Mouse (Mus musculus) right cerebral cortex, postnatal 10 days (tissue): ENCODE measurements at regions not wholly inside any gene's neighbourhood (a gene's known extent, or its start where the extent isn't known, plus 50 kb on each side); places are given as distances from the start of the nearest gene placed in this dataset.

ENCODE experiments used
- DNase-seq, 2 experiments: peaks; one replicate each; pipeline ENCODE4 v3.0.0; 2021; ENCODE audit warnings: low spot score in 2 of 2

DNA sequence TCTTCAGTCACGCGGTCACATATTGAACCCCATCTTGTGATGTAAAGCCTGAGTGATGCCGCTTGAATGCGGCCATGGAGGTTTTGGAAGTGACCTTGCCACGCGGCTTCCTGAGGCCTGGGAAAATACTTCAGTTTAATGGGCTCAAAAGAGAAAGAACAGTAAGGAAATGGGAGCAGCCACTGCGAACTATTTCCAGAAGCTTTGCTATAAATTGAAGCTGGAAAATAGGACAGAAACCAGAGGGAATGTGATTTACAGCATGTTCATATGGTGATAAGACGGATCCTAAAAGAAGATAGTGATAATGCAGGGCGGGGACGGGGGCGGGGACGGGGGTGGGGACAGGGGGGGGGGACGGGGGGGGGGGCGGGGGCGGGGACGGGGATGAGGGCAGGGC lies 52.7 kb upstream of the Trpc4 start:
- DNase-seq, result peak in 1 of 2 experiments; percentile 34

DNA sequence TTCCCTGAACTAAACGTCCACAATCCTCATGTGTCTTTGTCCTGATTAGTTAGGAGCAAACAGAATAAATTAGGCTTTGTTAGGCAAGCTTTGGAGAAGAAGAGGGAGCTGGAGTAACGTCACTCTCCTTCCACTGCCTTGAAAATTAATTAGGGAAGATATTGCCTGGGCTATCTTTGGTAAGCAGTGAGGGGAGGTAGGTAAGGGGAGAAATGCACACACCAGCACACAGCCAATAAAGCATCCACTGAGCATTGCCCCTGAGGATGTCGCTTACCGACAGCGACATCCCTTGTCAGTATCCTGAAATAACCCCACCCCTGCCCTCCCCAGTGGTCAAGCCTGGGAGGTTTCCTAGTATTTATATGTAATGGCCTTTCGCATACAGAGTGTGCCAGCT lies 72.2 kb upstream of the Trpc4 start:
- DNase-seq, result no peak

- DNase-seq, result no peak
Measured at GRCm38 (mm10) chr3:54076461-54076860, 79.4 kb upstream of the Trpc4 start.

- no peak for DNase-seq
Measured at GRCm38 (mm10) chr3:54060653-54061052, 95.2 kb upstream of the Trpc4 start.

DNA sequence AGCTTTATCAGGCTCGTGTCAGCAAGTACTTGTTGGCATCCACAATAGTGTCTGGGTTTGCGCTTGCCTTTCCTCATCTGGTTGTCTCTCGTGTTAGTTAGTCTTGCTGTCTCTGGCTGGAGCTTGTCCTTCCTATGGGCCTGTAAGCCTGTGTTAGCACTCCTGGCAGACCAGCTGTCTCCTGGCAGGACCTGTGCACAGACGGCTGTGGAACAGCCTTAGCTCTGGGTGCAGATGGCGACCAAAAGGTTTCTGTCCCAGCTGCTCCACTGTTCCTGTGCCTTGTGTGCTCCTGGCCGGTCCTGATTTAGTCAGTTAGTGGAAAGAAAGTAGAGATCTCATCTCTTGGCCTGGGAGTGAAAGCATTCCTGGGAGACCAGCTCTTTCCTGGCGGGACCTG lies 101.5 kb upstream of the Trpc4 start:
- DNase-seq, result no peak

GRCm38 (mm10) chr3:54049370-54049769 lies 106.5 kb upstream of the Trpc4 start:
- peak; percentile 74 to 84 for DNase-seq

- DNase-seq, result no peak
Measured at GRCm38 (mm10) chr3:54048091-54048670, 107.7 kb upstream of the Trpc4 start.

DNA sequence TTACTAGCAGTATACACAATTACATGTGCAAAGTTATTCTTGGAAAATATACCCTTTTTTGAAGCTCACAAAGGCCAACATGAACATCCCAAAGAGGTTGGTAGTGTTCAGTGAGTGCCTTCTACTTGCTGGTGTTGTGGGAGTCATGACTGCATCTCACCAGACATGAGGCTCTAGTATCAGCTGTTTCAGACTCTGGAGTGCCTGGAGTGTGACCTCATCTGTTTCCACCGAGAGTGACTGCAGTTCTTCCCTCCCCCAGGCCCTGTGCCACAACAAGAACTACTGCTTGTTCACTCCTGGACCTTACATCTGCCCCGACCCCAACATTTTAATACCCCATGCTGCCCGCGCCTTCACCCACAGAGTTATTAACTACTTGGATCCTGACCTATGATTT lies 128.5 kb upstream of the Trpc4 start:
- no peak for DNase-seq

DNA sequence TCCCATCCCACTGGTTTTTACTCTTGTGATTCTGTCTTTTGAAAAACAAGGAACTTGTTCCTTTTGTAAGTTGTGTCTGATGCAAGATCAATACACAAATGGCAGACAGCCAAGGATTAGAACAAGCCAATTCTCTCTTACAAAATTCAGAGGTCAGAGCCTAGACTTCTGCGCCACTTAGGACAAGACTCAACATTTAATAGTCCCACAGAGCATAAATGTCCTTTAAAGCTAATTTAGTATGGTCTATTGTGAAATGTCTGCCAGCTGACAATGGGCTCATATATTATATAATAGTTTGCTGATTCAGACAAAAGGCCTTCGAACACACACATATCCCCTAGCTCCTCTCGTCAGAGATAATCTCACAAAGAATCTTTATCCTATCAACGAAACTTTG lies 135.6 kb upstream of the Trpc4 start:
- no peak for DNase-seq

DNA sequence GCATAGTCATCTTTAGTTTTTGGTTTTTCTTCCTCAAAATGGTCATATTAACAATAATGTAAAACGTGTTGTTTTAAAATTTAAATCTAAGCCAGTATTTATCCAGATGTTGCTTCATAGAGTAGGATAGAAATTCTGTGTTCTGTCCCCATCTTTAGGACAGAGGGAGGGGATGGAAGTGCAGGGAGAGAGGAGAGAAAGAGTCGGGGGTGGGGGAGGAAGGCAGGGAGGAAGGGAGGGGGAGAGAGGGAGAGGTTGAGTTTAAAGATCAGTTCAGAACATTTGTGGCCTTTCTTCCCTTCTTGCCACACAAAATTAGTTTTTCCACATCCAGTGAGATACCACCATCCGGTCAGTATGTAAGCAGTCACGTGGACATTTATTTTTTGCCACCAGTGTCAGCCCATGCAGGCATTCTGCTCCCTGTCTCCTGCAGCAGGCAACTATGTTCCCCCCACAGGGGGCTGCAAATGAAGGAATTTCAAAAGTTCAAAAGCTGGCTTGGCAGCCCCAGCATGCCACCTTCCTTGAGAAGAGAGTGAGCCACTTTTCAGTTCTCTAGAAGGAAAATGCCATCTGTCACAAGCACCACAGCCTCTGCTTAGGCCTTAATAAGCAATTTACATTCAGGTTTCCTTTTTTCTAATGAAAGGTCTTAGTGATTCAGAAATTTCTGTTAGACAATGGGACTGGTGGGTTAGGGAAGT lies 137.7 kb upstream of the Trpc4 start:
- no peak for DNase-seq

DNA sequence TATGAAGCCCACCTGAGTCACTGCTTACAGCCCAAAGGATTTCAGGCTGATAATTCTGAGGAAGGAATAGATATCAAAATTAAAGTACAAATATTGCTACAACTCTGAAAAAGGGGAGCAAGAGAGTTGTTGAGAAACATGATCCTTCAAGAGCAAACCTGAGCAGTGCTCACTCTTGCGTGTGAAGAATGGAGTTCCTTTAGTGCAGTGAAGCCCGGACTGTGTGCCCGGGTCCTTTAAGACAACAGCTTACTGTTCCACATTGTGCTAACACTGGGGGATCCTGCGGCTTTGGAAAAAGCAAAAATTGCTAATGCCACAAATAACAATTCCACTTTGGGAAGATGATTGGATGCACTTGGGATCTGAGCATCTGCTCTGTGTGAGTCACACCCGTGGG lies 139.0 kb upstream of the Trpc4 start:
- DNase-seq, result no peak

DNA sequence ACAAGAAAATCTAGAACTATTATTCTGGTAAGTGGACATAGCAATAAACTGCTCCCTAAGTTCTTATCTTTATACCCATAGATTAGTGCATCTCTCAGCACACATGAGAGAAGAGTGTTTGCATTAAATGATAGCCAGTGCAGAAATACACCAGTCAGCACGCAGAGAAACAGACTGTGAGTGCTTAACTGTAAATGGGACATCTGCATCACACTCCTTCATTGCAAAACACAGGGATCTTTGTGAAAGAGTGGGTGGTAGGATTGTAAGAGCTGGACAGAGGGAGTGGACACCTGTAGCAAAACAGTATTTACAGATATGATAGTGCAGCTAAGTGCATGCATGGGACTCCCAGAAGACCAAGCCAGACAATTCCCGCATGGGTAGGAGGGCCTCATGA lies 144.8 kb upstream of the Trpc4 start:
- DNase-seq, result no peak

GRCm38 (mm10) chr3:53992993-53993392 lies 129.4 kb upstream of the Ufm1 start:
- no peak for DNase-seq

DNA sequence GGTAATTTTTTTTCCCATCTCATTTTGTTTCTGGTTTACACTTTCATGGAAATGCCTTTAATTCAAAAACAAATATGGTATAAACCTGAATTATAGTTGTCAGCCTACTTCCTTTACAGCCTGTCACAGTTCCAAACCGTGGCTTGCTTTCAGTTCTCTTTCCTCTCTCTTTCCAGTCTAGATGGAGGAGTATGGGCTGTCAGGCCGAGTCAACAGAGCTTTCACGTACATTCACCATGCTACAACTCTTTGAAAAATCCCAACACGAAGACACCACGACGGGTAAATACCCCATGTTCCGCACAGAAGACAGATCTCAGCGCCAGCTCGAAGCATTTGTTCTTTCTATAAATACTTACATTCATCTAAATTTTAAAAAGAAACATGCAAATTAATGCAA lies 125.2 kb upstream of the Ufm1 start:
- DNase-seq, result peak; percentile 45 to 67

- DNase-seq, result peak in 1 of 2 experiments; percentile 39
Measured at GRCm38 (mm10) chr3:53988256-53988655, 124.6 kb upstream of the Ufm1 start.

DNA sequence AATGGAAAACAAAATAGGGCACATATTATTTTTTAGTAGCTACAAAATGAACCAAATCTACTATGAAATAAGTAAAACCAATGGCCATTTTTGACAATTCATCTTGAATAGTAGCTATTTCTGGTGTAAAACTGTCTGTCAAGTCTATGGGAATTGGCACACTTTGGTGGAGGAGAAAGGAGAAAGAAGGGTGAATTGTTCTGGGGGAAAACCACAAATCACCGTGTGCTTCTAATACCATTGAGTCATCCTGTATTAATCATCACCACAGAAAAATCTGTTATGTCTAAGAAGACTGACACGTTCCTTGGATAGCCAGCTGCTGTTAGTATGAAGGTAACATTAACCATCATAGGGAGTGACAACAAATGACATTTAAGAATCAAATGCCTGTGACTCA lies 123.7 kb upstream of the Ufm1 start:
- no peak for DNase-seq

DNA sequence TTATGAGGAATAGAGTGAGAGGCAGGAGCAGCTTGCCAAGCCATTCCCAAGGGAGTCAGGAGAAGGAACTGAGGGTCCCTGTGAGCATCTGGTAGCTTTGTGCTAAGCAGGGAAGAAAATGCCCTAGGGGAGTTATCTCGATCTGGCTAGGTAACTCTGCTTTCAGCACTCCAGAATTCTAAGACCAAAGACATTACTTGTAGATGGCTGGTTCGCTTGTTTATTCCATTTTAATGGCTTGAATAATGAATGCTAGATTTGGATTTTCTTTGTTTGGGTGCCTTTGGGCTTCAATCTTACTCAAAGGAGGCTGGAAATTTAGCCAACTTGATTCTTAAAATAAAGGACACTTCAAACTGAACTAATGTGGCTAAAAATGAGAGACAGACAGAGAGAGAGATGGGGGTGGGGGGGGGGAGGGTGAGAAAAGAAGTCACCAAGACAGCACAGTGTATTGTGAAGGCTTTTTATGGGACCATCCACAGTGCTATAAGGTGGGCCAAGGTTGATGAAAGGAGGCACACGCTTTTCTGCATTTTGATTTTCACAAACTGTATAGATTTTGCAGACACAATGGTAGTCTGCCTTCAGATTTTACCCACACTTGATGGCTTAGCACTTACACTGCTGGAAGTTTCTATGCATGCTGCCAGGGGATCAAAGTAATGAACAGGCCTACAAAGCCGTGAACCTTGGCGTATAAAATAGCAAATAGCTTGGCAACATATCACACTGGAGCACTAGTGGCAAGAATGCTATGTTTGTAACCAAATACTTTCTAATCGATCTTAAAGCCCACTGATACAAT lies 121.3 kb upstream of the Ufm1 start:
- no peak for DNase-seq

- peak in 1 of 2 experiments; percentile 3 for DNase-seq
Measured at GRCm38 (mm10) chr3:53982311-53982710, 118.7 kb upstream of the Ufm1 start.

DNA sequence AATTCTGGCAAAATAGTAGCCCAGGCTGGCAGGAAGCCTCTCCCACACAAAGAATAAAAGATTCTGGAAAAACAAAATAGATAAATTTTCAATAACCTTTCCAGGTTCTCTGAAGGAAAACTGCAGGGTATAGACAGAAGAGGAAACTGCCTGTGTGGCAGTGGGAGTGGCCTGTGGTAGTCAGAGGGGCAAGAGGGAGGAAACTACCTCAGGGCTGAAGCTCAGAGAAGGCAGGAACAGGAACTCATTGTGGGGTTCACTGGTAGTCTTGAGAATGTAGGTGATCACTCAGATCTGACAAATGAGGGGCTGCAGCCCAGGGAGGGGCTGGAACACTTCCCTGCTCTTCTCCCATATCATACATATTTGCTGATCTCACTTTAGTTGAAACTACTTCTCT lies 118.0 kb upstream of the Ufm1 start:
- peak in 1 of 2 experiments; percentile 13 for DNase-seq

- DNase-seq, result no peak
Measured at GRCm38 (mm10) chr3:53977379-53978080, 113.9 kb upstream of the Ufm1 start.

GRCm38 (mm10) chr3:53974905-53975551 lies 111.4 kb upstream of the Ufm1 start:
- peak in 1 of 2 experiments; percentile 34 for DNase-seq
